Mouse (Mus musculus) cerebellum, adult (tissue): Measurements from ENCODE around the gene Ceacam14.

Experiments
- ATAC-seq: cut with Nextera tagmentation; 2 replicates; pipeline ENCODE4 v1.9.2; 2017; ENCODE audit warnings: mild to moderate bottlenecking, moderate library complexity, mixed read lengths; ENCODE audit not compliant: insufficient number of reproducible peaks, low FRiP score, low TSS enrichment

Gene Ceacam14

DNA sequence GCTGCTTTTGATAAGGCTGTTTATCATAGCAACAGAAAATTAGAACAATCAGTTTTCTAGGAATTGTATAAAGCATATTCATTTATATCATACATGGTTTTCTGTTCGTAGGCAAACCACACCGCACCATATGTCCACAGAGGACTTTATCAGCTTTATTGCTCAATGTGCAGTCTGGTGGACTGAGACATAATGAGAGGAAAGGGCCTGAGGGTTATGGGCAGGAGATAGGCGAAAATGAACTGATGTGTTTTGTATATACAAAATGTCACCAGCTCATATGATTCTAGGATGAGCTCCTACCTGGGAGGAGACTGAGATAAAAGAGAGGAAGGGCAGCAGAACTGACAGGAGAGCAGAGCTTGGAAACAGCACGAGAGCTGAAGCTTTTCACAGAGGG lies at the start of gene Ceacam14:
TSS of gene Ceacam14 (plus strand) at position 301 of the 400 bp plus-strand sequence.
- no peak for ATAC-seq
